Mouse (Mus musculus) liver, embryonic 11.5 days (tissue): ENCODE results near the gene Pold4. TPM values are rescaled to one million over a fixed set of nuclear protein-coding genes. Genes with fewer than 3 reads are reported as not detected.
A peak's percentile ranks its signal among the peaks of the same experiment; 100 is the strongest.

Experiments
- ATAC-seq: fragments of 200-750 bp; cut with Nextera tagmentation; replicated peaks from 2 replicates; pipeline ENCODE4 v1.8.0; 2017; ENCODE audit warnings: moderate number of reproducible peaks, mild to moderate bottlenecking, moderate TSS enrichment, moderate library complexity; ENCODE audit not compliant: low FRiP score
- DNase-seq: peaks from one replicate; pipeline ENCODE4 v3.0.0-alpha.2; 2017; ENCODE audit warnings: low spot score
- H3K27ac ChIP-seq: fragments of 300-500 bp; sonication (generic); 2 replicates; pipeline ENCODE4 v1.5.1; 2014; ENCODE audit warnings: mild to moderate bottlenecking, low read depth, low read length, control low read depth
- H3K27me3 ChIP-seq: fragments of 300-500 bp; sonication (generic); replicated peaks from 2 replicates; pipeline ENCODE4 v1.6.1; 2014; ENCODE audit warnings: low read length, mixed read lengths; ENCODE audit not compliant: control insufficient read depth, insufficient read depth
- H3K36me3 ChIP-seq: fragments of 300-500 bp; sonication (generic); 2 replicates; pipeline ENCODE4 v1.6.1; 2014; ENCODE audit warnings: mild to moderate bottlenecking, low read length, moderate library complexity, mixed read lengths; ENCODE audit not compliant: control insufficient read depth, insufficient read depth
- H3K4me1 ChIP-seq: fragments of 300-500 bp; sonication (generic); replicated peaks from 2 replicates; pipeline ENCODE4 v1.6.1; 2014; ENCODE audit warnings: low read length, mixed read lengths; ENCODE audit not compliant: control insufficient read depth, insufficient read depth
- H3K4me2 ChIP-seq: fragments of 300-500 bp; sonication (generic); 2 replicates; pipeline ENCODE4 v1.6.1; 2014; ENCODE audit warnings: mild to moderate bottlenecking, control low read depth, moderate library complexity
- H3K4me3 ChIP-seq: fragments of 300-500 bp; sonication (generic); 2 replicates; pipeline ENCODE4 v1.5.1; 2014; ENCODE audit warnings: low read depth, low read length, control low read depth
- H3K9ac ChIP-seq: fragments of 300-500 bp; sonication (generic); 2 replicates; pipeline ENCODE4 v1.6.1; 2014; ENCODE audit warnings: low read depth, low read length, control low read depth
- H3K9me3 ChIP-seq: fragments of 300-500 bp; sonication (generic); 2 replicates; pipeline ENCODE4 v1.6.1; 2016; ENCODE audit warnings: low read length, inconsistent platforms, mixed read lengths; ENCODE audit not compliant: control insufficient read depth
- WGBS: fragments of 180-500 bp; shearing (Covaris S2); extraction: QIAGEN DNeasy Blood & Tissue Kit; methylation state at CpG from one replicate; pipeline ENCODE4 v1.1.7; 2014; 5-methylcytosine and 5-hydroxymethylcytosine counted together
- polyA plus RNA-seq: library from polyadenylated mRNA; unstranded; fragments of >200 nt; fragmentation: Nextera tagmentation; extraction: Ambion mirVana; gene quantifications from 2 replicates; pipeline ENCODE4 v1.2.1, GENCODE M21; 2014

Pold4 gene
- 22.1 and 24.9 TPM in 2 replicates for polyA plus RNA-seq

GRCm38 (mm10) chr19:4231253-4232185 lies at the start of gene Pold4:
Gene Pold4, plus strand, starts transcription at chr19:4231899.
- peaks cover 4% of the 10 kb centered on the region for H3K4me1 ChIP-seq

DNA sequence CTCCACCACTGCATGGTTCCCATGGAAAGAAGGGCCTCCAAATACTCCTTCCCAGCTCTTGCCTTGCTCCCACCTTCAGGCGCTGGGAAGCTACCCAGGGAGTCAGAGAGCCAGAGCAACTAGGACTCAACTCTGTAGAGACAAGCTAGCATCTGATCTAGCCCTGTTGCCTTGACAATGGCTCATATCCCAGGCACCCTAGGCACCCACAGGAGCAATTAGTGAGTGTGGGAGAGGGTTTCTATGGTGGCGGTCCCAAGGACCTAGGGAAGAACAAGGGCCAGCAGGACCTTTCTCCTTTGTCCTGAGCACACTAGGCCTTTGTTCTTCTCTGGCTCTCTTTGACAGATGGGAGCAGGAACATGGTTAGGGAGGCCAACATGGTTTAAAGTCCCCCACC lies 48.0 kb upstream of the Pold4 start:
- no peak for ATAC-seq
- Histone ChIP-seq H3K9me3 (no peaks in the 10 kb centered on the region), H3K36me3 (no peaks in the 10 kb centered on the region), H3K4me1 (peaks cover 13% of the 10 kb centered on the region; the same call in 1 of the 2 replicates), H3K9ac (no peak overlapping the region), H3K27ac (no peak overlapping the region), H3K4me3 (no peak overlapping the region), H3K4me2 (no peak overlapping the region), H3K27me3 (no peaks in the 10 kb centered on the region)
- DNase-seq = no peak
- WGBS = 80% methylated on average over 2 of the region's 2 CpGs

More at GRCm38 (mm10) chr19:4231253-4232185, at the start of gene Pold4:
- H3K9me3 ChIP-seq = no peaks in the 10 kb centered on the region
- peak within 1 kb of the TSS; percentile 72 for H3K27ac ChIP-seq
- DNase-seq (peak; percentile 91), ATAC-seq (peak; percentile 93)
- peak within 1 kb of the TSS; percentile 58 for H3K9ac ChIP-seq
- peak within 1 kb of the TSS; percentile 64 for H3K4me3 ChIP-seq
- 13% methylated on average over 26 of the region's 26 CpGs for WGBS
- peaks cover 3% of the 10 kb centered on the region; the same call in 1 of the 2 replicates for H3K27me3 ChIP-seq
- H3K36me3 ChIP-seq = no peaks in the 10 kb centered on the region
- H3K4me2 ChIP-seq = peak within 1 kb of the TSS; percentile 66

DNA sequence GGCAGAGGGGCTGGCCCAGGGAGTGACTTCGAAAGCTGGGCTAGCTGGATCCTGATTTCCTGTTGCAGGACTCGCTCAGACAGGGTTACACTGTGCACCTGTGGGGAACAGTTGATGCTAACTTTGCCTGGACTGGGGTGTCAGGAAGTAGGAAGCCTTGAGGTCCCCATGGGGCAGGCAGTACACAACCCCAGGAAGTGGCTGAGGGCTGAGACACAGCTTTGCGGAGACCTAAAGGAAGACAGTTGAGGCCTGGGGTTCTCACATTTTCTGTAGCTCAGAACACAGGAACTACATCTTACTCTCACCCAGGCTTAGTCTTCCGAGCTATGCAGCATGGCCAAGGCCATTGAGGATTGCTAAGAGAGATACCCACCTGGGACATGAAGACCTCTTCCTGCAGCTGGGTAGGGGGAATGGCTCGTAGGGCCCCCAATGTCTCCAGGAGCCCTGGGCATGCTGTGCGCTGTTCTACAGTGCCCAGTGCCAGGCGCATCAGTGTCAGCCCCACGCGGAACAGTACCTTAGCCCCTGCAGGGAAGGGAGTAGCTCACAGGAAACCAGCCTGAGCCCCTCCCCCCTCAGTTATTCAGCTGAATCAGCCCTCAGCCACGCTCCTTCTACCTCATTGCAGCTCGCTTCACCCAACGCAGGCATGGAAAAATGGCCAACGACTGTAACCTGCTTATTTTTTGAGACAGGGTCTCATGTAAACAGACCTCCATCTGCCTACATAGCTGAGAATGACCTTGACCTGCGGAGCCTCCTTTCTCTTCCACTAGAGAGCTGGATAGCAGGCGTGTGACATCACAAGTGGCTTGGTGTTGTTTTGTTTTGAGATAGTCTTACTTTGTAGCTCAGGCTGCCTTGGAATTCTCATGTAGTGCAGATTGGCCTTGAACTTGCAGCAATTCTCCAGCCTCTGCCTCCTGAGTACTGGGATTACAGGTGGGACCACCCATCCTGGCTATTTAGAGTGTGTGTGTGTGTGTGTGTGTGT lies 46.4 kb upstream of the Pold4 start:
- Histone ChIP-seq H3K4me1 (peaks cover 13% of the 10 kb centered on the region; the same call in 1 of the 2 replicates), H3K36me3 (no peaks in the 10 kb centered on the region), H3K27ac (peak overlapping the region; percentile 1), H3K4me2 (peak overlapping the region; percentile 24), H3K4me3 (no peak overlapping the region), H3K9me3 (no peaks in the 10 kb centered on the region), H3K27me3 (no peaks in the 10 kb centered on the region), H3K9ac (peak overlapping the region; percentile 46; the same call in 1 of the 2 replicates)
- ATAC-seq (peak; percentile 14; the same call in 1 of the 2 replicates), DNase-seq (no peak)
- WGBS = 46% methylated on average over 15 of the region's 15 CpGs

DNA sequence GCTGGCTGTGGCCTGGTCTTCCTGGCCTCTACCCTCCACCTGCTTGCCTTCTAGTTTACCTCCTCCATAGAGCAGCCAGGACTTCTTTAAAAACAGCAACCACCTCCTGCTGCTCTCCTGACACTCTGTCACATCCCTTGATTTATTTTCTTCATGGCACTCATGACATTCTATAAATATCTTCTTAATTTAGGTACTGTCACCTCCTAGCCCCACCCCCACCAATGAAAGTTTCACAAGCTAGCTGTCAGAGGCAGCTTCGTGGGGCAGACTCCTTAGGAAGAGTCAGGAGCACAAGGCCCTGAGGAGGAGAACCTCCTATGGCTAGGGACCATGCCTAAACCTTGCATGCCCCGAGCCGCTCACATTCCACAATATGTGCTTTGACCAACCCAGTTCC lies 44.4 kb upstream of the Pold4 start:
- H3K9me3 ChIP-seq = no peaks in the 10 kb centered on the region
- no peak overlapping the region for H3K27ac ChIP-seq
- H3K4me1 ChIP-seq = peaks cover 23% of the 10 kb centered on the region
- no peak for ATAC-seq
- H3K4me2 ChIP-seq = no peak overlapping the region
- H3K4me3 ChIP-seq = no peak overlapping the region
- no peak for DNase-seq
- H3K27me3 ChIP-seq = no peaks in the 10 kb centered on the region
- H3K36me3 ChIP-seq = no peaks in the 10 kb centered on the region
- H3K9ac ChIP-seq = no peak overlapping the region
- 68% methylated on average over 3 of the region's 3 CpGs for WGBS

- 84% methylated on average over 12 of the region's 12 CpGs for WGBS
Measured at GRCm38 (mm10) chr19:4189051-4189620, 42.6 kb upstream of the Pold4 start.

DNA sequence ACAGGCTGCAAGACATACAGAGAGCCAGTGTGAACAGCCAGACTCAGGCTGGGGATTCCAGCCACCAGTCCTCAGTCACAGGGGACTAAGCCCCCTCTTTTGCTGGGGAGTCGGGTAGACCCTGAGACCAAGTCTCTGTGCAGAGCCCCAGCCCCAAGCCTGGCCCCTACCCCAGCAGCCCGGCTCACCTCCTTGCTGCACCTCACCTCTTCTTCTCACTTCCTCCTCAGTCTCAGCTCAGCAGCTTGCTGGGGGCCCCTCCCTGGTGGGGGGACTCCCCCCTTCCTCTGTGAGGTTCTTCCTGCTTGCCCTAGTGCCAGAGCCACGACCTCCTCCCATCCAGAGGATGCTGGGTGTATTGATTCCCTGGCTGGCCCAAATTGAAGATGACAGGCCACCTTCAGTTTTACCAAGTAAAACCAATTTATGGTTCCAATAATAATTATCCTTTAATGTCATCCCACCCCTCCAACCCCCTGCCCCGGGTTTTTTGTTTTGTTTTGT lies 40.8 kb upstream of the Pold4 start, which contains the start of gene Tbc1d10c:
TSS of gene Tbc1d10c (minus strand) at position 454 of the 504 bp plus-strand sequence.
- H3K4me3 ChIP-seq = peak within 1 kb of the TSS; percentile 95
- peak within 1 kb of the TSS; percentile 90 for H3K27ac ChIP-seq
- peaks cover 25% of the 10 kb centered on the region for H3K36me3 ChIP-seq
- H3K9ac ChIP-seq = peak within 1 kb of the TSS; percentile 98
- no peaks in the 10 kb centered on the region for H3K27me3 ChIP-seq
- H3K4me1 ChIP-seq = peaks cover 33% of the 10 kb centered on the region
- WGBS = 46% methylated on average over 4 of the region's 4 CpGs
- ATAC-seq (no peak), DNase-seq (no peak)
- peak within 1 kb of the TSS; percentile 95 for H3K4me2 ChIP-seq
- H3K9me3 ChIP-seq = no peaks in the 10 kb centered on the region

More at GRCm38 (mm10) chr19:4189051-4189620, 42.6 kb upstream of the Pold4 start:
- Histone ChIP-seq H3K27me3 (no peaks in the 10 kb centered on the region), H3K27ac (no peak overlapping the region), H3K9me3 (no peaks in the 10 kb centered on the region), H3K36me3 (peaks cover 7% of the 10 kb centered on the region; the same call in 1 of the 2 replicates), H3K4me2 (no peak overlapping the region), H3K4me3 (no peak overlapping the region), H3K4me1 (peaks cover 33% of the 10 kb centered on the region), H3K9ac (no peak overlapping the region)
- DNase-seq = no peak
- ATAC-seq = no peak

DNA sequence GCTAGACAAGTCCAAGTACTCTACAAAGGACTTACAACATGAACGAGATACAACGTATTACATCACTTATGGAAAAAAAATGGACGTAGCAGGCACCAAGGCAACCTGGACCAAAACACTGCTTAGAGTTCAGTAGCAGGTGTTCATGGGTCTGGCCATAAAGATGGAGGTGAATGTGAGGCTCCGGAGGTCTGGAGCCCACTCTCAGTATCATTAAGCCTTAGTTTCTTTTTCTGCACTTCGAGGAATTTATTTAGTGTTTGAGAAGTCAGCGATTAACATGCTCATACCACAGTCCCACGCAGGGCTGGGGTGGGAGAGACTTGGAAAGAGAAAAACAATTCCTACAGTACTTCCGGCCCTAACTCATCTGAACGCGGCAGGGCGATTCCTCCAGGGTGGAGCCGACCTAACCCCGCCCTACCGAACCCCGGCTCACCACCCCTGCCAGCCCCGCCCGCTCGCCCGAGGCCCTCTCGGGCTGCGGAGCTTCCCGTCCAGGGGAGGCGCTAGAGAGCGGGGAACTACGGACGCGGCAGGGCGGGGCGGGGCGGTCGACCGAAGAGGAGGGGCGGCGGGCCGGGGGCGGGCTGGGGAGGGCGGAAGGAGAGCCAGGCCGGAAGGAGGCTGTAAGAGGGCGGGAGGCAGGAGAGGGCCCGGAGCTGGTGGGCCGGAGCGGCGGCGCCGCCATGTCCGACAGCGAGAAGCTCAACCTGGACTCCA lies 40.0 kb upstream of the Pold4 start, which contains the start of gene Ppp1ca:
TSS of gene Ppp1ca (plus strand) at position 538 of the 723 bp plus-strand sequence.
- H3K9ac ChIP-seq = peak within 1 kb of the TSS; percentile 98
- peaks cover 32% of the 10 kb centered on the region for H3K36me3 ChIP-seq
- 7% methylated on average over 36 of the region's 47 CpGs for WGBS
- peak within 1 kb of the TSS; percentile 95 for H3K4me3 ChIP-seq
- H3K27me3 ChIP-seq = no peaks in the 10 kb centered on the region
- no peaks in the 10 kb centered on the region for H3K9me3 ChIP-seq
- DNase-seq (peak; percentile 98), ATAC-seq (peak; percentile 94)
- peak within 1 kb of the TSS; percentile 95 for H3K4me2 ChIP-seq
- peak within 1 kb of the TSS; percentile 90 for H3K27ac ChIP-seq
- H3K4me1 ChIP-seq = peaks cover 37% of the 10 kb centered on the region
